9 mouse cellular contexts compared by ENCODE assay signal in the genomic region with DNA sequence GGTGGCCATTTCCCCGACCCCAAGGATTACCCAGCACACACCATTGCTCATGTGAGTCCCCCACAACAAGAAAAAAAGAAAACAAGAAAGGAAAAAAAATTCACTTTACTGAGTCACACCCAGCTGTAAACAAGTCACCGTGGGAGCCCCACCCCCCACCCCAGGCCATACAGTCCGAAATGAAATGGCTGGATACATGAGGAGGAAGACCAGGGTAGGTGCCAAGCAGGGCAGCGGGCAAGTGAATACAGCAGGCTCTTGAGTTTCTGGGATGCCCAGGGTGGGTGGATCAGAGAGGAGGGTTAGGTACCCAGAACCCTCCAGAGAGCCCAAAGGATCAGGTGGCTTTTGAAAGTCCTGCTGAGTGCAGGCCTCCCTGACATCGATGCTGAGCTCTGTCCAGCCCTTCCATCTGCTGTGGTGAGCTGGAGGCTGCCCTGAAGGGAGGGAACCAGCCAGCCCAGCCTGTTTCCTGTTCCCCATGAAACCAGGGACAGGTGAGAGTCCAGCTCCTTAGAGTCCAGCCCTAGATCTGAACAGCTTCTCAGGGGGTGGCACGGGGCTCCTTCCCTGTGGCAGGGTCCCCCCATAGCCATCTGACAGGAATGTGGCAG. TPM values are rescaled to one million over a fixed set of nuclear protein-coding genes. Genes with fewer than 3 reads are reported as not detected.
A peak's percentile ranks its signal among the peaks of the same experiment; 100 is the strongest.
DNase-seq lines count a peak whose midpoint lies in the region; ATAC-seq and TF ChIP-seq lines count a peak whose summit lies in the region.
"Had no signal": no experiment of that assay in that cellular context is flagged by ENCODE, and none has a peak within 500 bp of the region (broad histone marks: within the 10 kb centered on the region; RNA-seq: fewer than 3 reads in every experiment).

No protein-coding gene starts in this region.

- ATAC-seq in heart, embryonic 12.5 days (ENCODE audit: insufficient number of reproducible peaks, low FRiP score) = peak; percentile 40
- ATAC-seq in forebrain, embryonic 14.5 days = no peak
- no peak for ATAC-seq in liver, embryonic 14.5 days (ENCODE audit: insufficient read depth)

- H3K27me3 ChIP-seq in heart, embryonic 12.5 days (replicated peaks) = no peaks in the 10 kb centered on the region
- H3K27me3 ChIP-seq in forebrain, embryonic 14.5 days (replicated peaks; ENCODE audit: control insufficient read depth, insufficient read depth, low read length) = no peaks in the 10 kb centered on the region
- H3K27me3 ChIP-seq in liver, embryonic 14.5 days (ENCODE audit: control insufficient read depth, insufficient read depth, low read length) = peaks cover 17% of the 10 kb centered on the region

- peak overlapping the region; percentile 89 for H3K27ac ChIP-seq in heart, embryonic 12.5 days (ENCODE audit: poor library complexity, severe bottlenecking)
- peak overlapping the region; percentile 90; the same call in 1 of the 2 replicates for H3K27ac ChIP-seq in forebrain, embryonic 14.5 days (ENCODE audit: low read depth, low read length)
- H3K27ac ChIP-seq in liver, embryonic 14.5 days = no peak overlapping the region

- peak overlapping the region; percentile 62 for H3K4me3 ChIP-seq in heart, embryonic 12.5 days
- H3K4me3 ChIP-seq in forebrain, embryonic 14.5 days (ENCODE audit: low read depth, low read length) = no peak overlapping the region
- H3K4me3 ChIP-seq in liver, embryonic 14.5 days (ENCODE audit: insufficient read depth in 1 of 2, low read depth in 2 of 2, low read length in 2 of 2) = peak overlapping the region in 1 of 2 experiments; percentile 1; a peak in 2 of 4 replicates

- intact Hi-C loops in heart, postnatal 10 days (cut with DNase I) = no loop called here

- peak overlapping the region; percentile 68 for H3K4me2 ChIP-seq in heart, embryonic 12.5 days
- H3K4me2 ChIP-seq in forebrain, embryonic 14.5 days (ENCODE audit: low read length) = peak overlapping the region; percentile 81
- peak overlapping the region; percentile 52 for H3K4me2 ChIP-seq in liver, embryonic 14.5 days (ENCODE audit: low read depth)

- no peak for DNase-seq in heart, postnatal 10 days
- DNase-seq in brain, adult 2 months (ENCODE audit: low read depth, low spot score) = peak; percentile 83
- no peak for DNase-seq in forebrain, embryonic 14.5 days (ENCODE audit: low spot score)
- no peak for DNase-seq in liver, embryonic 14.5 days (ENCODE audit: low read depth in 3 of 3, low spot score in 3 of 3)
- no peak for DNase-seq in thymus, postnatal 25 days
- no peak for DNase-seq in layer of hippocampus, postnatal 10 days (ENCODE audit: low spot score in 2 of 2)
- DNase-seq in urinary bladder, adult 18-20 months (ENCODE audit: low spot score in 2 of 2) = no peak
- DNase-seq: lung, postnatal 14 days had no signal

- H3K9me3 ChIP-seq in heart, embryonic 12.5 days (replicated peaks) = no peaks in the 10 kb centered on the region
- no peaks in the 10 kb centered on the region for H3K9me3 ChIP-seq in forebrain, embryonic 14.5 days (replicated peaks; ENCODE audit: control insufficient read depth, low read length)
- H3K9me3 ChIP-seq in liver, embryonic 14.5 days (ENCODE audit: control insufficient read depth, low read length) = no peaks in the 10 kb centered on the region

- TF ChIP-seq CTCF in liver, embryonic 14.5 days (IDR thresholded peaks at IDR 0.05; ENCODE audit: low read depth) = no peak

- no peak for TF ChIP-seq EP300 in liver, embryonic 14.5 days (IDR thresholded peaks at IDR 0.05; ENCODE audit: low read depth)

- H3K4me1 ChIP-seq in heart, embryonic 12.5 days (replicated peaks) = peaks cover 56% of the 10 kb centered on the region
- H3K4me1 ChIP-seq in forebrain, embryonic 14.5 days (ENCODE audit: control insufficient read depth, insufficient read depth, low read length) = peaks cover 14% of the 10 kb centered on the region
- peaks cover 5 to 7% of the 10 kb centered on the region in 2 experiments for H3K4me1 ChIP-seq in liver, embryonic 14.5 days (replicated peaks; ENCODE audit: control insufficient read depth in 2 of 2, insufficient read depth in 2 of 2, low read length in 1 of 2)

- H3K36me3 ChIP-seq in heart, embryonic 12.5 days = peaks cover 51% of the 10 kb centered on the region
- peaks cover 28% of the 10 kb centered on the region for H3K36me3 ChIP-seq in forebrain, embryonic 14.5 days (ENCODE audit: control insufficient read depth, insufficient read depth, low read length)
- peaks cover 30% of the 10 kb centered on the region for H3K36me3 ChIP-seq in liver, embryonic 14.5 days (replicated peaks; ENCODE audit: control insufficient read depth, insufficient read depth, low read depth)

- WGBS in heart, embryonic 12.5 days = 11% methylated on average over 6 of the region's 6 CpGs
- WGBS in forebrain, embryonic 14.5 days = 14% methylated on average over 6 of the region's 6 CpGs
- WGBS in liver, embryonic 14.5 days (ENCODE audit: insufficient replicate concordance) = 22% methylated on average over 6 of the region's 6 CpGs

- H3K9ac ChIP-seq in heart, embryonic 12.5 days = peak overlapping the region; percentile 83; the same call in 1 of the 2 replicates
- H3K9ac ChIP-seq in forebrain, embryonic 14.5 days (ENCODE audit: low read length) = no peak overlapping the region; the same call in 1 of the 2 replicates
- H3K9ac ChIP-seq in liver, embryonic 14.5 days (replicated peaks) = no peak overlapping the region; the same call in 1 of the 2 replicates

RNA-seq across cellular contexts. Expression of a gene that starts 0.7 kb away (rescaled TPM):
- 724 and 730 TPM in 2 replicates for polyA plus RNA-seq in heart, embryonic 12.5 days (2016; fragmentation: Nextera tagmentation; extraction: Ambion mirVana)
- 10 to 100 TPM; 51.5 to 56.1 TPM for total RNA-seq in heart, postnatal 10 days (2021)
- 349 and 462 TPM in 2 replicates for polyA plus RNA-seq in forebrain, embryonic 14.5 days (2014; fragmentation: Nextera tagmentation; extraction: Ambion mirVana)
- polyA plus RNA-seq in liver, embryonic 14.5 days (2012; rRNA removed) = 13.2 and 19.3 TPM in 2 replicates
- 12.7 and 13.7 TPM in 2 replicates for polyA plus RNA-seq in liver, embryonic 14.5 days (2014; fragmentation: Nextera tagmentation; extraction: Ambion mirVana)
- total RNA-seq in layer of hippocampus, postnatal 10 days (2021) = 10 to 100 TPM; 44.3 to 49.4 TPM

RNA-seq across cellular contexts. Expression of a gene that starts 5.8 kb away (rescaled TPM):
- polyA plus RNA-seq in heart, embryonic 12.5 days (2016; fragmentation: Nextera tagmentation; extraction: Ambion mirVana) = 0.15 TPM in 1 of 2 replicates, not detected in the other
- under 1 TPM in 1 of 2 experiments, not detected in 1; 0.17 TPM for total RNA-seq in heart, postnatal 10 days (2021)
- 0.83 and 1.2 TPM in 2 replicates for polyA plus RNA-seq in forebrain, embryonic 14.5 days (2014; fragmentation: Nextera tagmentation; extraction: Ambion mirVana)
- polyA plus RNA-seq in liver, embryonic 14.5 days (2012; rRNA removed) = 0.06 and 0.08 TPM in 2 replicates
- not detected in 2 replicates for polyA plus RNA-seq in liver, embryonic 14.5 days (2014; fragmentation: Nextera tagmentation; extraction: Ambion mirVana)
- total RNA-seq in layer of hippocampus, postnatal 10 days (2021) = 10 to 100 TPM; 20.0 to 21.3 TPM

RNA-seq across cellular contexts. Expression of a gene that starts 12.7 kb away (rescaled TPM):
- polyA plus RNA-seq in heart, embryonic 12.5 days (2016; fragmentation: Nextera tagmentation; extraction: Ambion mirVana) = 3.2 and 4.0 TPM in 2 replicates
- total RNA-seq in heart, postnatal 10 days (2021) = not detected
- 0.20 and 0.30 TPM in 2 replicates for polyA plus RNA-seq in forebrain, embryonic 14.5 days (2014; fragmentation: Nextera tagmentation; extraction: Ambion mirVana)
- 0.01 and 0.02 TPM in 2 replicates for polyA plus RNA-seq in liver, embryonic 14.5 days (2012; rRNA removed)
- polyA plus RNA-seq in liver, embryonic 14.5 days (2014; fragmentation: Nextera tagmentation; extraction: Ambion mirVana) = 0.63 and 0.96 TPM in 2 replicates
- total RNA-seq in layer of hippocampus, postnatal 10 days (2021) = not detected

RNA-seq across cellular contexts. Expression of a gene that starts 42.8 kb away (rescaled TPM):
- 43.8 and 48.8 TPM in 2 replicates for polyA plus RNA-seq in heart, embryonic 12.5 days (2016; fragmentation: Nextera tagmentation; extraction: Ambion mirVana)
- 10 to 100 TPM; 64.3 to 85.9 TPM for total RNA-seq in heart, postnatal 10 days (2021)
- 26.7 and 29.1 TPM in 2 replicates for polyA plus RNA-seq in forebrain, embryonic 14.5 days (2014; fragmentation: Nextera tagmentation; extraction: Ambion mirVana)
- polyA plus RNA-seq in liver, embryonic 14.5 days (2012; rRNA removed) = 55.9 and 60.7 TPM in 2 replicates
- 19.6 and 26.7 TPM in 2 replicates for polyA plus RNA-seq in liver, embryonic 14.5 days (2014; fragmentation: Nextera tagmentation; extraction: Ambion mirVana)
- 100 to 1,000 TPM; 313 to 336 TPM for total RNA-seq in layer of hippocampus, postnatal 10 days (2021)

Comparison
In these comparisons a context has a peak if more than half of its experiments do, and no peak if none do; other contexts are left out.
1. RNA of a gene that starts 0.7 kb away (polyA plus RNA-seq): 724 to 730 TPM in heart, embryonic 12.5 days and 349 to 462 TPM in forebrain, embryonic 14.5 days; 12.7 to 19.3 TPM in liver, embryonic 14.5 days; every median in the first group is over 10 times any median in the second.
2. Peak in every context shown above with its lines, with median percentiles within 50 percentile points of each other: H3K4me2 ChIP-seq.